Mouse (Mus musculus) cerebellum, postnatal 36 days (tissue): ENCODE results near the gene 6030408B16Rik.

Experiments used
- DNase-seq, 2 experiments: peaks; one replicate each; pipeline ENCODE4 v3.0.0; 2021 to 2022; ENCODE audit warnings: mixed read lengths in 2 of 2

The 6030408B16Rik gene

DNA sequence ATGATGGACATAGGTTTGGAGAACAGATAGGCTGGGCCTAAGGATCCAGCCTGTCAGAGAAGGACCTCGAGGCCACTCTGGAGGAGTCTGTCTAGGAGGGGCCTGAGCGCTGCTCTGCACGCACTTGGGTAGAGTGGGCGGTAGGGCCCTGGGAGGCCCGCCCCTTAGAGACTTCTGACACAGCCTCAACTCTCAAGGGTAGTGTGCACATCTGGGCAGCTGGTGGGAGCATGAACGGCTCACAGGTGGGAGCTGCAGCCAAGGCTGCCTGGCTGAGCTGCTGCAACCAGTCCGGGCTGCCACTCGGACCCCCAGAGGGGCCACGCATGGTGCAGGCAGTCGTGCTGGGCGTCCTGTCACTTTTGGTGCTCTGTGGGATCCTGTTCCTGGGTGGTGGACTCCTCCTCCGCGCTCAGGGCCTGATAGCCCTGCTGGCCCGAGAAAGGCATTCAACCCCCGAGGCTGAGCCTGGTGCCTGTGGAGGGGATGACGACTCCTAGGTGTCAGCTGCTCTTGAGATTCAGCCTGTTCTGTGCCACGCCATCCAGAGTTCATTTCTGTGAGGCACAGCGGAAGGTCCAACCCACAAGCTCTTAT lies at the start of gene 6030408B16Rik:
Gene 6030408B16Rik (plus strand): TSS at position 188 of the 597 bp plus-strand sequence.
- DNase-seq = no peak

DNA sequence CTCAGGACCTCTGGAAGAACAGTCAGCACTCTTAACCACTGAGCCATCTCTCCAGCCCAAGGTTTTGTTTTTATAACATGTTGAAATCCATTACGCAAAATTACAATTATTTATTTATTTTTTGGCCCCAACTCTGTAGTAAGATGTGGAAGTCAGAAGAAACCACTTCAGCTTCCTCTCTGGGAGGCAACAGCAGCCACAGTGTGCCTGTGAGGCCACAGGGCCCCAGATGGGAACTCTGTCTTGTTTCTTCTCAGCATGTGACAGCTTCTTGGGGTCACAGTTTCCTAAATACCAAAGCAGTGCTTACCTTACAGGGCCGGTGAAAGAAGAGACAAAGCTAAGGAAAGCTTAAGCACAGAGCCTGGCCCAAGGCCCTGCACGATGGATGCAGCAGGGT lies 49.0 kb upstream of the 6030408B16Rik start:
- no peak for DNase-seq

DNA sequence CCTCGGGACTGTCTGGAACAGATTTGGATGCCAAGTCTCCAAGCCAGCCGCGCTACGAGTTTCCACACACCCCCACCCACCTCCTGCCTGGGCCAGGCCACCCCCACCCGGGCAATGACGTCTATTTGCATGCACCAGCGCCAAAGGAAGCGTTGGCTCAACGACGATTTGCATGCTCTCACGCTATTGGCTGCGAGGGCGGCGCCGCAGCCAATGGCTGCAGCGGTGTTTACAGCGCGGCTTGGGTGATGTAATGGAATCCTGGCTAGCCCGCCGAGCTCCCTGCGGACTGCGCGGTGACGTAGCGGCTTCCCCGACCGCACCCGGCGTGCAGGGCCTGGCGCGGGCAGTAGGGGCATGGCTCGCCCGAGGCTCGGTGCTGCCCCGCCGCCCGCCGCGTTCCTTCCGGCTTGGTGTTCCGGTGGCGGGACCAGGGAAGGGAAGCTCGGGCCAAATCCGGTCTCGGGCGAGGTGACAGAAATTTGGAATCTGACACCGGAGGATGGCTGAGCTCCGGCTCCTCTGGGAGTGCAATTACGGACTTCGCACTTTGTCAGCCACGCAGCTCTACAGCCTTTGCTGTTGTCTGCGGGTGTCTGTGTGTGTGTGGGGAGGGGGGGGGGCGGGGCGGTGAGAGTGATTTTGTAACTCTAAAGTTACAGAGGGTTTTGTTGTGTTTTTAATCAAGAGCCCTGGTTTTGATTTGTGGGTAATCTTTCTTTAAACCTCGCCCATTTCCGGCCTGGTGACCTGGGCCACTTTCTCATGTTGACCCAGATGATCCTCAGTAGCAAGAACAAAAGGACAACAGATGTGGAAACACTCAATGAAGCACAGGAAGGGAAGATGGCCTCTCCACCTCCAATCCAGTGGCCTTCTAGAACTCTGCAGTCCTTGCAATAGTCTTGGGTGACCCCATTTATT lies 46.5 kb upstream of the 6030408B16Rik start:
- peak; percentile 92 for DNase-seq

DNA sequence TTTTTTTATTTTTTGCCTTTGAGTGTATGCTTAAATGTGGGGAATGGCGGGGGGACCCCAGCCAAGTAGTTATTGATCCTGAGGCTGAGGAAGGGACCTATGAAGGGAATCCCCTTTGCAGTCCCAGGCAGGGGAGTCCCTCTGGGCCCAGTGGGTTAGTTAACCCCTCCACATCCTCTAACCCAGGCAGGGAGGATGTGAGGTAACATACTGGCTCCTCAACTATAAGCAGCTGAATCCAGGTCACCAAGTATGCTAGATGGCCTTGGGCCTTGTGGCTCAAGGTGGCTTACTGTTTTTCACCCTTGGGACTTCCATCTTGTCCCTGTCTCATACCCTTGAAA lies 45.9 kb upstream of the 6030408B16Rik start:
- no peak for DNase-seq

DNA sequence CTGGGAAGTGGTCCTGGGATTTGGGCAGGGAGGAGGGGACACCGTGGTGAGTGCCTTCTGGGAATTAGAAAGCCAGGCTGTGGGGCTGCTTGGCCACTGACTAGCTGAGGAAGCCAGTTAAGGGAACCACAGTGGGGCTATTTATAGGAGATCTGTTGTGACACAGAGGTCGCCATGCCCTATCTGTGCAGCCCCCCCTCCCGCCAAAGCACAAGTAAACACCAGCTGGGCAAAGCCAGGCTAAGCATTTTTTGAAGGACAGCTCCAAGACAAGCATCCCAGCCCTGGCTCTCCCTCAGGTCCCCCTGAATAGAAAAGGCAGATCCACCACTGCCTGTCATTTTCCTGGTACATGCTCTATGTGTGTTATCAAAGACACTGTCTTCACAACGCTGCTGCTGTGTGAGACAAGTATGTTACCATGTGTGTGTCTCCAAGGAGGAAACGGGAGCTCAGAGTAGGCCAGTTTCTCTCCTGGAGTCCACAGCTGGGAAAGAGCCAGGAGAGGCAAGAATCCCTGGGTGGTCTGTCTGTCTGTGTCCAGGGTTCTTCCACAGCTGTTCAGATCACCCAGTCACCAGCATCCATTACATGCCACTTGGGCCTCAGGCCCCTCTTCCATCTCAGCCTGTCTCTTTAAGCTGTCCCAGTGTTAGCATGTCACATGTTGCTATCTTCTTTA lies 44.8 kb upstream of the 6030408B16Rik start:
- no peak for DNase-seq

DNA sequence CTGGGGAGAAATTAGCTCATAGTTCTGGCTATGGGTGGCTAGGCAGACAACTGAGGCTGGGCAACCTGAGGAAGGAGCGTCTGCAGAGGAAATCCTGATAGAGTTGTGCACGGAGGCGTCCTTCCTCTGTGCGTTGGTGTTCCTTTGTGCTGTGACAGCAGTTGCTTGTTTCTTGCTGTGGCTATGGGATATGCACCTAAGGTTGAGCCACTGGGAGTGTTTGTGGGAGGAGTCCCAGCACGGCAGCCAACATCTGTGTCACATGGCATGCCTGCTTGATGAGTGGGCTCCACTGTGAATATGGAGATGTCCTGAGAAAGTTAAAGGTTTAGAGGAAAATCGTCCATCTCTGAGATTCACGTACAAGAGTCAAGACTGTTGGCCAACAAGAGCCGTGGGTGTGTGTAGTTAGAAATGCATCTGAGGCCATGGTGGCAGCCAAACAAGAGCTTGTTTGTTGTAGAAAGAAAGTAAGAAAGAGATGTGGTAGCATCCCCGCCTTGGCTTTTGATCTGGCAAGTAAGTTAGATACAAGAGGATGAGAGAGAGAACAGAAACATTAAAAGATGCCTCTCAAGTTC lies 42.7 kb upstream of the 6030408B16Rik start:
- DNase-seq = no peak

DNA sequence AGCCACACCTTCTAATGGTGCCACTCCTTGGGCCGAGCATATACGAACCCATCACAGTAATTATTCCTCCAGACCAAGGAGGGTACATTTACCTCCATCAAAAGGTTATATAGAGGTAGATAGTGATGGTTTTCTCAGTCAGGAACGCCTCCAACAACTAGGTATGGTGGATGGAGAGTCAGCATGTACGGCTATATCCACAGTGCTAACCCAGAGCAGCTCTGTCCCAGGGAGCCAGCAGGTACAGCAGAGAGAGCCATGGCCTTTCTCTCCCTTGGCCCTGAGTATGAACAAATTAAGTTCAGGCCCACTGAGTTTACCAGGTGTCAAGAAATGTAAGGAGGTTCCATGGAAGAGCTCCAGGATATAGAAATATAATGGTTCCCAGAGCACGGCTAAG lies 41.1 kb upstream of the 6030408B16Rik start:
- no peak for DNase-seq

DNA sequence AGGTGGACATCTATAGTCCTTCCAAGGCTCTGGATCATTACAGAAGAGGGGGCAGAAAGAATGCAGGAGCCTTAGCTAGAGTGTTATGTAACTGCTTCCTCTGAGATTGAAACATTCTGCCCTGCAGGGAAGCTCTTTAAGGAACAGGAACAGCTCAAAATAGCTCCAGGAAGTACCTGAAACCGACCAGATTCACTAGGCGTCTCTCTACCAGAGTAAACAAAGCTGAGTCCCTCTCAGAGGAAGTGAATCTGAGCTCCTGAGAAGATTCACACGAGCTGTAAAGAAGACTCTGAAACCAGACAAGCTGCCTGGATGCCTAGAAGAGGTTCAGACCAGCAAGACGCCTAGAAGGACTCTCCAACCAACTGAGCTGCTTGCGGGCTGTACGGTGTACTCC lies 40.4 kb upstream of the 6030408B16Rik start:
- DNase-seq = no peak

DNA sequence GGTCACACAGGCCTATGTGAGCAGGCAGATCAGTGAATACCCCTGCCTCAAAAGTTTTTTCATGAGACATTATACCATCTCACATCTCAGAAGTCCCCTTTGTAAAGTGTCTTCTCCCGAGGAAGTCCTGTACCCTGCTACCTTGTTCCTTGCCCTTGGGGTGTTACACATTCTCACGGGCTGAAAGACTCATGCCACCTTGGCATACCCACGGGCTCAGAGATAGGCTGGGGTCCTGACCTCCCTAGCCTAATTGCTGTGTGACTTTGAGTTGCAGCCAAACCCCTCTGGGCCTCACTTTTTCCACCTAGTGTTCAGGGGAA lies 39.5 kb upstream of the 6030408B16Rik start:
- DNase-seq = no peak

DNA sequence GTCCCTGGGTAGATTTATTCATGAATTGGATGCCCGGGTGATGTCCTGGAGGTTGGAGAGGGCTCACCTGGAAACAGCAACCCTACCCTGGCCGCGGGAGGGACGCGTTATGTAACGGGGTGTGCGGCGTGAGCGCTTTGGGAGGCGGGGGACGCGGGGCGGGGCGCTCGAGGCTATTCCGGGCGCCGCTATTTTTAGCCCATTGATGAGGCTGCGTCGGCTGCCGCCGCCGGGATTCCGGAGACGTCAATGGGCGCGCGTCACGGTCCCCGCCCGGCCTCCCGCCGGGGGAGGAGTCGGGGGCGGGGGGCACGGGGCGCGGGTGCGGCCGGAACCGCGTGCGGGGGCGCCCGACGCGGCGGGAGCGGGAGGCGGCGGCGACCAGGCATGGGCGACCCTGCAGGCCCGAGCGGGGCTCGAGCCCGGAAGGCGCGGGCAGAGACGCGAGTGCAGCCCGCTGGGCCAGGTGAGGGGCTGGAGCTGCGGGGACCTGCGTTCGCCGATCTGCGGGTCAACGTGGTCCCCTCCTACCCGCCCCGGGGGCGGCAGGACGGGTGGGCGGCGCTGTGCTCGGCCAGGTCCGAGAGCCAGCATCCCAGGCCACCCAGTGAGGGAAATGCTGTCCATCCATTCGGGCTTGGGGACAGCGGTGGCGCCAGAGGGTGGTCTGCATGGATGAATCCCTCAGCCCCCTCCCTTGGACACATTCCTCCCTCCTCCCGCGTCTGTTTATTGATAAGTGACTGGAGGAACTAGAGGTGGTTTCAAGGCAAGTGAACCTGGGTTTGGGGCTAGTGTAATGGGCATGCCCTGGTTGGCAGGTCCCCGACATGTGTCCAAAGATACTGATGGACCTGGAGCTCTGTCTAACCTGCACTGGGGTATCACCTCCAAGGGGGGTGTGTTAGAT lies 38.9 kb upstream of the 6030408B16Rik start, which contains the start of gene Nr4a1:
Gene Nr4a1 (plus strand): TSS at position 384 of the 910 bp plus-strand sequence.
- DNase-seq = peak; percentile 79 to 87

DNA sequence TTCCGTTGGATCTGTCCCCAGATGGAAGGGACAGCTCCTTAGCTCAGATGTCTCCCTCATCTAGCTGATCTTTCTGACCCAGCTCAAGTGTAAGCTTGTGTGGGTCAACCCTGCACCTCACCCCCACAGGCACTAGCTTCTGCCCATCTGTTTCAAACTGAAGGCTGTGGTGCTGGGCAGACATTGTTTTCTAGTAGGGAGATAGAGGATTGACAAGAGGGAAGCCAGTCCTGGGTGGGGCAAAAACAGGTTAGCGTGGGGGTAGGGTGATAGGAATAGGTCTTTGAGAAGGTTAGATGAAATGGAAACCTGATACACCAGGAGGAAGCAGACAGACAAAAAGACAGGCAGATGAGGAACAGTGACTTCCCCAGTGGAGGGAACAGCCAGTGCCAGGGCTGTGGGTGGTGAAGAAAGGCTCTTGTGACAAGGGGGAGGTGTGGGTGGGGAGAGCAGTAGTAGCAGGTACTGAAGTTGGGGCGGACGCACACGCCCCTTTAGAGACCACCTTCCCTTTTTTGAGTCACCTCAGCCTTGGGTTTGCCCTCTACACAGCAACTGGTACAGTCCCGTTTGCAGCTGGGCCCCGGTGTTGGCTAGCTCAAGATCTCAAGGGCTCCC lies 37.1 kb upstream of the 6030408B16Rik start:
- DNase-seq = no peak

DNA sequence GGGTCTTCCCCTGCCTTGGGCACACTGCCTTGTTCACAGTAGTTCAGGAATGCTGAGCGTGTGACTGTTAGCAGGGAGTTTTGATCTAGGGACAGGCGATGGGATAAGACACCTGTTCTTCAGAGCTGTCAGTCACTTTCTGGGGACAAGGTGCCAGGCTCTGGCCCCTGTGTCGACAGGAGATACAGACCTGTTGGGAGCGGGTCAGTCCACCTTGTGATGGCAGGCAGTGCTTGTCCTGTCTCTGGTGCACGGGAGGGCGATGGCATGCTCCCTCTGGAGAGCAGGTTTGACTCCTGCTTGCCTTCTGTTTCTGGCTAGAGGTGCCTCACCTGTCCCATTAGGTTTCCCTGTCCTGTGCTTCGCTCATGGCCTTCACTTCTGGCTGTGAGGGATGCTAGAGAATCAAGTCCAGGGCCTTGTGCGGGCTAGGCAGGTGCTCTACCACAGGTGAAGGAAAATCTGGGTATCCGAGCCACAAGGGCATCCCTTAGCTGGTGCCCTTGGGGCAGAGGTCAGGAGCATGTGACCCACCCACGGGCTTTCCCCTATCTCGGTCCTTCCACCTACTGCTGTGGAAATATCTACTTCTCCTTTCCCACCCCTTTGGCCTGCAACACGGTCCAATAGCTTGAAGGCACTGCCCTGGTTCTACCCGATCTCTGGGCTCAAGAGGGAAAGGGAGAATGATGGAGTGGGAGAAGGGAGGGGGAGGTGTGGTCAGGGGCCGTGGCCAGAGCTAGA lies 36.4 kb upstream of the 6030408B16Rik start:
- no peak for DNase-seq

DNA sequence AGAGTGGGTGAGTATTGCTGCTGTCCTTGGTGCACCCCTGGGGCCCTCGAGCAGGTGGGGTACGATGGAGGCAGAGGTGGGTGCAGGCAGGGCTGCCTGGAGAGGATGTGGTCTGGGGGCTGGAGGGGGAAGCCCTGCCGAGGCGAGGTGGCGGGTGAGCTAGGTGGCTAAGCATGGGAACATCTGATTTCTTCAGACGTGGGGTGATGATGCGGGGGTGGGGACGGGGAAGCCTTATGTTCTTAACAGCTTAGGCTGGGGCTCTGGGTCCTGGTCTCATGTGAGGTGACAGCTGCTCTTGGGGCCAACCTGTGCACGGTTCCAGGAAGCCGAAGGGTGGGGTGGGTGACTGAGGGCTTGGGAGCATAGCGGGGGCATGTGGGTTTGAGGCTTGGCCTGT lies 34.6 kb upstream of the 6030408B16Rik start:
- DNase-seq = no peak

DNA sequence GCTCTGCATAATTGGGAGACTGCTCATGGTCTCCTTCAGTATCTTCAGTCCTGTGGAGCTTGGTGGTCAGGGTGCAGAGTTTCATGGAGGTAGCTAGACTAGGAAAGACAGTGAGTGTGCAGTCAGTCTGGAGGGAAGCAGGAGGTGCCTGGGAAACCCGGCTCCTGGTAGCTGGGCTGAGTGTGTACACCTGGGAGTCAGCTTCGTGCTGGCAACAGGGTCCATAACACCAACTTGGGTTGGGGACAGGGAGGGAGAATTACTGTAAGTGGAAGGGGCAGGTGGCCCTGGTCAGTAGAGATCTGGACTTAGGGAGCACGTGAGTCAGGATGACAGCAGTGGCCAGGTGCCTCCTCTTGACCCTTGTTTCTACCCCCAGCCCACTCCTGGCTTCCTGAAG lies 33.1 kb upstream of the 6030408B16Rik start:
- no peak for DNase-seq

DNA sequence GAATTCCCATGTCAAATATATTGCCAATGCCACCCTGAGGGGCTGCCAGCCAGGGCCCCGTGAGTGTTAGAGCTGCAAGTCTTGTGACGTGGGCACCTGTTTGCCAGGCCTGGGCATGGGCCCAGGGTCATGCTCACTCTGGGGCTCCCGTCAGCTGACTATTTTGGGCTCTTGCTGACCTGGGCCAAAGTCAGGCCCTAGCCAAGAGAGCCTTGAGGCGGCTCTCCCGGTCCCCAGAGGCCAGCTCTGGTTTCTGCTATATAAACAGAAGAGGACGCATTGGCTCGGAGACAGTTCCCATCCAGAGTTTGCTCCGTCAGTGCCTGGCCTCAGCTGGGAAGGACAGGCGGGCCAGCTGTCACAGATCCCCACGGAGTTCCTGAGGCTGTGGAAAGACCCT lies 32.6 kb upstream of the 6030408B16Rik start:
- DNase-seq = peak; percentile 27 to 35

DNA sequence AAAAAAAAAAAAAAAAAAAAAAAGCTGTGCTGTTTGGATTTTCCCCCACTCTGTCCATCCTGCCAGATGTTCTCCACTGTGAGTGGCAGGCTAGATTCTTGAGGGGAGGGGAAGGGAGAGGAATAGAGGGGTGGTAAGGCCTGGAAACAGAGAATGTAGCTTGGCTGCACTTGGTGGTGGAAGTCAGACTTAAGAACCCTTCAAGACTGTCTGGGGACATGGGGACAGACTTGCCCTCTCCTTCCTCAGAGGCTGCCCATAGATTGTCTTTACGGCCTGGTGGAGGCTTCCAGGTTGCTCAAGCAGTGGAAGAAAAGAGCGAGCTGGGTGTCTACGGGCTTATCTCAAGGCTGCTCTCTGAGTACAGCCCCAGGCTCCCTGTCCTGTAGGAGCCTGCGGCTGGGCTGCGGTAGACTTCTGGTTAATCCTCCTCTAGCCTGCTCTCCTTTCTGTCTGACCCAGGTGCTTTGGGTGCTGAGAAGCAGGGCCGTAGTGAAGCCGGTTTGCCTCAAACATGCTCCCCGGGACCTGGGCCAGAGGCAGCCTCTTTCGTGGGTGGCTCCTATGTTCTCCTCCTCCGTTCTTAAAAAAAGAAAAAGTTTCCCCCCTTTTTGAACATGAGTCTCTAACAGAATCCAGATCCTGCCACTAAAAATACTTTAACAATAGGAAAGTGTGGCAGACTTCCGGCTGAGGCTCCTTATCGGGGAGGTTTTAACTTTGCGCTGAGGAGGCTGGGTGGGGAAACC lies 32.0 kb upstream of the 6030408B16Rik start:
- DNase-seq = no peak

DNA sequence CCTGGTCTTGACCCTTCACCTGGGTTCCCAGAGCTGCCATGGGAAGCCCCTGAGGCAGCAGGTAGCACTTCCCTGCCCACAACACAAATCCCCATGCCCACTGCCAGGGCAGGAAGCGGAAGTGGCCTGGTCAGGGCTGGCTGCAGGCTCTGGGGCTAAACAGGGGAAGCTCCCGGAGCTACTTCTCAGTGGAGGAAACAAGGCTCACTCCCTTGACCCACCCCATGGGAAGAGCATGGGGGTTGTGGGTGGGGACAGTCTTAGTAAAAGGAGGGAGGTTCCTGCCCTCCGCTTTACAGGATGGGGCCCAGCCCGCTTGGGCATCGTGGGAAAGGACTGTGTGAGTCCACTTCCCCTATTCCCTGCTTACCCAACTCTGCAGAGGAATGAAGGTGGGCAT lies 30.5 kb upstream of the 6030408B16Rik start:
- no peak for DNase-seq

DNA sequence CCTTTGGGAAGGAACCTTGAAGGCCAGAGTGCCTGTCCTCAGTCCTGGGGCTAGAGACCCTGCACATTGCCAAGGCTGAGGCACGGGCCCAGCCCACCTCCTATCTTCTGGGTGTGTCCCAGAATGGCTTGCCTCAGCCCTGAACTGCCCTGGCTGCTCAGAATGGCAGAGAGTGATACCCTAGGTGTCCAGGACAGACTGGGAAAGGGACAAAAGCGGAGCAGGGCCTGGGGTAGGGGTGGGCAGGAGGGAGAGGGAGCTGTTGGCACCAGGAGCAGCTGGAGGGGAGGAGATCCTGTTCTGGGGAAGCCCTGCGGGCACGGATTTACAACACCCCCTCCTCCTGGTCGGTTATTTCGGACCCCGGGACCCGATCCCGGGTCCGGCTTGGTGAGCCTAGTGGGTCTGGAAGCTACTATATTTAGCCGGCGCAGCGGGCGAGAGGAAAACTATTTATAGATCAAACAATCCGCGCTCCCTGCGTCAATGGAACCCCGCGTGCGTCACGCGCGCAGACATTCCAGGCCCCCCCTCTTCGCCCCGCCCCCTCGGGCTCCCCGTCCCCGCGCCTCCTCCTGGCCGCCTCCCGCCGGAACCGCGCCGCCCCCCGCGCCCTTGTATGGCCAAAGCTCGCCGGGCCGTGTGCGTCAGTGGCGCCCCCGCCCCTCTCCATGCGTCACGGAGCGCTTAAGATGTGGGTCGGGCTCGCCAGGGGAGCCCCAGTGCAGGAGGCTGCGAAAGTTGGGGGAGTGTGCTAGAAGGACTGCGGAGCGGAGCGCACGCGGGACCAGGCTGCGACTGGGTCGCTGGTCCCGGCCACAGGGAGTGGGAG lies 26.7 kb upstream of the 6030408B16Rik start:
- peak; percentile 85 to 87 for DNase-seq
